Mouse (Mus musculus) inflammation-experienced regulatory T-cells, adult 6 months (primary cell): ENCODE results near the gene Gbp4. TPM values are rescaled to one million over a fixed set of nuclear protein-coding genes. Genes with fewer than 3 reads are reported as not detected.
"Not testable (repeated sequence)": the region's sequence is repeated elsewhere in the genome, so short reads cannot be mapped to it uniquely, and the experiment has no call there.

Experiments
- ATAC-seq: one replicate; pipeline ENCODE4 v1.8.0; 2017
- polyA plus RNA-seq, 3 experiments: library from polyadenylated mRNA; unstranded; fragments of 100-300 nt; shearing (Covaris generic); gene quantifications; one replicate each; pipeline ENCODE4 v1.2.1; 2017

Gbp4 gene
- polyA plus RNA-seq = 100 to 1,000 TPM; 232 to 267 (median 237) TPM

DNA sequence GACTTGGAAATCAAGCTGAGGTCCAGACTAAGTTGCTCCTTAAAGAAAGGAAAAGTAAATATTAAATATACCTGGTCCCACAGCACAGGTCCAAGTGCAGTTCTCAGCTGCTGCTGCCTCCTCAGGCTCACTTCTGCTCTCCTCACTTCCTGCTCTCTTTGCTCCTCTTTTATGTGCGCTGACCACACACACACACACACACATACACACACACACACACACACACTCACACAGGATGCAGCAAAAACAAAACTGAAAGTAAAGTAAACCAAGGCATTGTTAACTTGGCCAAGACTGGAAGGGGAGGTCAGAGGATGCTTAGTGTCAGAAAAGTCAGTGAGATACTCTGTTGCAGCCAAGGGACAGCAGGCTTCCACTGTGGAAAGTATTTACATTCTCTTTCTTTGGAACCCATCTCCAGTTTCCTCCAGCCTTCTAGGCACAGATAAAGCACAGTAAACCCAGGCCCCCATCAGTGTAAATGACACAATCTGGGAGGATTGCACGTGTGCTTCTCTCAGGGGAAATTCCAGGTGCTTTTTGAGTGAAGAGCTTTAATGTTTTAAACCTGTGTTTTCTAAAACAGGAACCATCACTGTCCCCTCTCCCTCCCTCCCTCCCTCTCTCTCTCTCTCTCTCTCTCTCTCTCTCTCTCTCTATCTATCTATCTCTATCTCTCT is at the start of gene Gbp4, which contains the start of the genes Gbp9 and Gbp8:
Gbp4 (minus strand) TSS at position 178 of the 680 bp plus-strand sequence.
Gbp9 (minus strand) TSS at position 131 of the 680 bp plus-strand sequence.
Gbp8 (minus strand) TSS at position 132 of the 680 bp plus-strand sequence.
- peak; percentile 80 for ATAC-seq

DNA sequence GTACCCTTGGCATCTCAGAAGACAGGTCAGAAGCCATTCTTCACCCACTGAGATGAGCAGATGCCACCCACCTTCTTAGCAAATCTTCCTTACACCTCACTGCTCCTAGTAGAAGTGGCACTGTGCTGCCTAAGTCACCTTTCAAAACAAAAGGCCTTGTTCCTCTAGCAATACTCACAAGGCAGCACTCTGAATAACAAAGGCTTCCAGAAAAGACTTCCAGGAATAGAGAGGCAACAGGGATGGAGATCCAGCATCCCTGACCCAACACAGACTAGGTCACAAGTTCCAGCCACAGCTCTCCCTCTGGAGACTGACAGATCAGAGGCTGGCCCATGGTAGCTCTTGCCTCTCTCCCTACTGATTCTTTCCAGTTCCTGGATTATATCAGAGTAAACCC is 42.1 kb upstream of the Gbp4 start:
- ATAC-seq = no peak

DNA sequence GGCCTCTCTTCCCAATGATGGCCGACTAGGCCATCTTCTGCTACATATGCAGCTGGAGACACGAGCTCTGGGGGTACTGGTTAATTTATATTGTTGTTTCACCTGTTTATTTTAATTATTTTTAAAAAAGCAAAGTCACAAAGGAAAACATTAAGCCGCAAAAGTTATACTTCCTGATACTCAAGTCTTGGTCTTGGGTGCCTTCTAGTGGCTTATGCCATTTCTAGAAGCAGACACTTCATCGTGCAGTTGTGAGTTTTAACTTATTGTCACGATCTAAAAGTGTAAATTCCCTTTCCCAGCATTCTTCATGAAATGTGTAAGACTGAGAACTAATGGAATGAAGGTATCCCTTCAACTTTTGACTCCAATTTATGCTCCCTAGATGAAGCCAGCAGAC is 17.2 kb upstream of the Gbp4 start:
- no peak for ATAC-seq

GRCm38 (mm10) chr5:105154049-105154448 is 14.7 kb upstream of the Gbp4 start:
- no peak for ATAC-seq

DNA sequence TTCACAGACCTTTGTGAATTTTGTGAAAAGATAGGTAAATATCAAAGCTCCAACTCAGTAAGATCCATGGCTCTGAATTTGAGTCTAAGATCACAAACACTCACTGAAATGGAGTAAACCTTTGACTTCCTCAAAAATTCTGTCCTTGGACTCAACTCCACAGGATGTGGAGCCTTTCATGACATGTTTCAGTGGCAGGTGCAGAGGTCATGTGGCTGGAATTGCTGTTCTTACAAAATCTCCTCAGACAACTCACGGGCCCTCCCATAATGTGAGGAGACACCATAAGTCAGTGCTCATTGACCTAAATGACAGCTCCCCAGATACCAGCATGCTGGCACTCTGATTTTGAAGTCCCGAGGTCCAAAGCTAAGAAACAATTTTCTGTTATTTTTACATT is 8.7 kb upstream of the Gbp4 start:
- ATAC-seq = not testable (repeated sequence)

GRCm38 (mm10) chr5:105146447-105146846 is 7.1 kb upstream of the Gbp4 start:
- ATAC-seq = no peak

DNA sequence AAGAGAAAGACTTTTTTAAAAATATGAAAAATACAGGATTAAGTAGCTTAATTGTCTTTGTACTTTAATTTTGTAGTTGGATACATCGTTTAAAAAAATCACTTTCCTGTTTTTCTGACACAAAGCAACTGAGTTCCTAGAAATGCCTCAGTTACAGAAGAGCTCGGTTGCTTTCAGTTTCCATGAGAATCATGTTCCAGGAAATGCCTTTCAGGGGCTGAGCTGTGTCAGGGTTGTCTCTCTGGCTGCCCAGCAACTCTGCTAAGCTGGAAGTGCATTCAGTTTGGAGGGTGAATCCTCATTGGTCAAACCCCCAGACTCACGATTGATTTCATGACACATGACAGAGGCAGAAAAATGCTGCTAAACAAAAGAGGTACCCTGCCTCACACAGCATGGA is 6.3 kb upstream of the Gbp4 start:
- peak; percentile 64 for ATAC-seq

- ATAC-seq = not testable (repeated sequence)
Measured at GRCm38 (mm10) chr5:105140089-105140810, 864 bp upstream of the Gbp4 start.

- ATAC-seq = no peak
Measured at GRCm38 (mm10) chr5:105138906-105139305, 480 bp downstream of the Gbp4 start.

- ATAC-seq = not testable (repeated sequence)
Measured at GRCm38 (mm10) chr5:105136706-105137304, 2.6 kb downstream of the Gbp4 start.

GRCm38 (mm10) chr5:105121731-105122130 is 17.7 kb downstream of the Gbp4 start:
- not testable (repeated sequence) for ATAC-seq

DNA sequence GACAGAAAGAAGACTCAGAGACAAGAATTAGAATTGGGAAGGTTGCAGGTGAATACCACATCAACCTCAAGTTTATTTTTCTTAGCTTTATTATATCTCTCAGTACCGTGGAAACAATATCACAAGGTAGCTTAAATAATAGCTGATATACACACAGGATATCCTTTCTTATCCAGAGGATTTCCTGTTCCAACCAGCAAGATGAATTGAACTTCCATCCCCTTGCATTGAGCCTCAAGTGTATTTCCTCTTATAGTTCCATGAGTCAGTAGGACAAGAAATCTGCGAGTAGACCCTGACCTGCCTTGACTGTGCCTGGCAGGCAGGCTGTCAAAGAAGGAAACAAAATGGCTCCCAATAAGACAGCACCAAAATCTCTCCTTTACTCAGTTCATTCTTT is 23.6 kb downstream of the Gbp4 start:
- ATAC-seq = peak; percentile 22

GRCm38 (mm10) chr5:105114696-105115095 is 24.7 kb downstream of the Gbp4 start:
- ATAC-seq = peak; percentile 78

GRCm38 (mm10) chr5:105113656-105114055 is 25.7 kb downstream of the Gbp4 start:
- ATAC-seq = peak; percentile 8

DNA sequence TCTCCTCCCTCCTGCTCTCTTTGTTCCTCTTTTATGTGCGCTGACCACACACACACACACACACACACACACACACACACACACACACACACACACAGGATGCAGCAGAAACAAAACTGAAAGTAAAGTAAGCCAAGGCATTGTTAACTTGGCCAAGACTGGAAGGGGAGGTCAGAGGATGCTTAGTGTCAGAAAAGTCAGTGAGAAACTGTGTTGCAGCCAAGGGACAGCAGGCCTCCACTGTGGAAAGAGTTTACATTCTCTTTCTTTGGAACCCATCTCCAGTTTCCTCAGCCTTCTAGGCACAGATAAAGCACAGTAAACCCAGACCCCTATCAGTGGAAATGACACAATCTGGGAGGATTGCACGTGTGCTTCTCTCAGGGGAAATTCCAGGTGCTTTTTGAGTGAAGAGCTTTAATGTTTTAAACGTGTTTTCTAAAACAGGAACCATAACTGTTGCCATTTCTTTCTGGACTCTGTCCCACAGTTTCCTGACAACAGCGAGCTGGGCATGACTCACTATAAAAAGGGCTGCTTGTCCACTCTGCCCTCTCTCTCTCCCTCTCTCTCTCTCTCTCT is 29.0 kb downstream of the Gbp4 start:
- peak; percentile 59 for ATAC-seq

DNA sequence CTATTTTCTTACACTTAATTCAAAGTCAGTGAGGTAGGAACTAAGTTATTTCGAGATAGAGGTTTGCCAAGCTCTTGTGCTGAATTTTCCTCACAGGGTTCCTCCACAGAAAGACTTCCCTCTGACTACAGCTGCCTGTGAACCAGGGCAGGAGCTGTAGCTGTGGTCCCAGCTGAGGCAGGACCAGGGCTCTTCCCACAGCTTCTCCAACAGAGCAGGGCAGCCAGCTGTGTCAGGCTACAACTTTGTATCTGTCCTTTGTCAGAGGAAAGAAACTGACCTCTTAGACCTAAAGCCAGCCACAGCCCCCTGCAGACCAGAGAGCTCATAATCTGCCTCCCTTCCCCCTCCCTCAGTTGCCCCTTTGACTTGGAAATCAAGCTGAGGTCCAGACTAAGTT is 29.6 kb downstream of the Gbp4 start:
- not testable (repeated sequence) for ATAC-seq

- not testable (repeated sequence) for ATAC-seq
Measured at GRCm38 (mm10) chr5:105105689-105106088, 33.7 kb downstream of the Gbp4 start.

GRCm38 (mm10) chr5:105081900-105082299 is 57.5 kb downstream of the Gbp4 start:
- ATAC-seq = no peak

- ATAC-seq = not testable (repeated sequence)
Measured at GRCm38 (mm10) chr5:105068356-105068755, 71.0 kb downstream of the Gbp4 start.
